Mouse (Mus musculus) gastrocnemius, adult 2 months (tissue): ENCODE data around the gene Tbxas1. TPM values are rescaled to one million over a fixed set of nuclear protein-coding genes. Genes with fewer than 3 reads are reported as not detected.
A peak's percentile ranks its signal among the peaks of the same experiment; 100 is the strongest.

Experiments used
- DNase-seq: peaks from one replicate; pipeline ENCODE4 v3.0.0; 2022
- H3K27ac ChIP-seq: fragments of 200-600 bp; 2 replicates; pipeline ENCODE4 v1.8.1; 2022; ENCODE audit warnings: mild to moderate bottlenecking
- H3K4me3 ChIP-seq: fragments of 200-600 bp; 2 replicates; pipeline ENCODE4 v1.8.1; 2022; ENCODE audit warnings: mild to moderate bottlenecking, moderate library complexity
- CTCF ChIP-seq: fragments of 200-600 bp; IDR thresholded peaks from 2 replicates; pipeline ENCODE4 v1.8.1; 2022; ENCODE audit warnings: antibody characterized with exemption, mild to moderate bottlenecking, moderate library complexity
- intact Hi-C: fragments of 180-260 bp; cut with DNase I; formaldehyde crosslinking; loops from one replicate; pipeline ENCODE4 v1.15.1; 2025
- total RNA-seq, 2 experiments: library from RNA; stranded (reverse); gene quantifications; 2 replicates each; pipeline ENCODE4 v1.2.3; 2021

Gene Tbxas1
- total RNA-seq, 2 experiments from 2014 or later, result 0.64 to 0.79 TPM

DNA sequence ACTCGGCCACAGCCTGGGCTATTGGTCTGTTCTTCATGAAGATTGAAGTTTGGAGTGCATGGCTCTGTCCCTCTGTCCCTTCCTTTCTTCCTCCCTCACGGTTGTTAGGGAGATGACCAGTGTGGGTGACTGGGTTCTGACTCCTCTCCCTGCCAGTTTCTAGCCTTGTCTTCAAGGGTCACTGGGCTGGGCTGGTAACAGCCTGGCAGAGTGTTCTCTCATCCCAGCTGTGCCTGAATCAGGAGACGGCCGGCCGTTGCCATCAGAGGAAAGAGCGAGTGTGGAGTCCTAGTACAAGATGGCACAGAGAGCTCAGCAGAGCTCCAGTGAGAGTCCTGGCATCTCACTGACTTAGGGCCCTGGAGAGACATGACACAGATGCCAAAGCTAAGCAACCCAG lies 33.2 kb downstream of the Tbxas1 start:
- no peak overlapping the region for H3K4me3 ChIP-seq
- no peak for TF ChIP-seq CTCF
- intact Hi-C loops, result no loop called here
- DNase-seq, result no peak
- H3K27ac ChIP-seq, result no peak overlapping the region

DNA sequence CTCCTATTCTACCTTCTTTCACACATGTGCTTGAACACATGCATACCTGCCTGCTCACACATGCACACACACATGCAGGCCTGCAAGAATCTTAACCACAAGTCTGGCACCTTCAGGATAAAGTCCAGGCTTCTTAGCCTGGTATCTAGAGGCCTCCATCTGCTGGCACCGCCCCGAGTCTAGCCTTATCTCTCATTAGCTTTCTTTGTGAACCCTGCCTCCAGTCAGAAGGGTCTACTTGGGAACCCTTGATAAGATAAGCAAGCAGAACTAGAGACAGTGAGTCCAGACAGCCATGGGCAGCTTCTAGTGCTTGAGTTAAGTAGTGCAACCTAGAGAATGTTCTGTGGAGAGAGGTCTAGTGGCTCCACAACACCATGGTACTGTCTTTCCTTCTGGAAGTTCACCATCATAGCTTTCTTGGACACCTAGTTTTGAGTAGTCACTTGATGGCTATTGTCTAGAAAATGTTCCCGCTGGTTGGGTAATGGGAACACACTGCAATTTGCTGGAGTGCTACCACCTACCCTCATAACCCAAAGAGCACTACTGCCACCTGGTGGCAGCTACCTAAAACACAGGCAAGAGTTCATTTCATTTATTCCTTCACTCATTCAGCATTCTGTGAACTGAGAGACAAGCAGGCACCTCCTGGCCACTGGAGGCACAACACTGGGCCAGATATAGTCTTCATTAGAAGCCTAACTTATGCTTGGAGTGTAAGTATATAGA lies 35.8 kb downstream of the Tbxas1 start:
- H3K4me3 ChIP-seq, result no peak overlapping the region
- intact Hi-C loops, result loop anchor here (1.0 to 2.0 kb wide), 3 partner anchors 36 to 256 kb away; partner anchors contain the start of gene Tbxas1
- TF ChIP-seq CTCF, result peak; percentile 94
- peak; percentile 72 for DNase-seq
- no peak overlapping the region for H3K27ac ChIP-seq

DNA sequence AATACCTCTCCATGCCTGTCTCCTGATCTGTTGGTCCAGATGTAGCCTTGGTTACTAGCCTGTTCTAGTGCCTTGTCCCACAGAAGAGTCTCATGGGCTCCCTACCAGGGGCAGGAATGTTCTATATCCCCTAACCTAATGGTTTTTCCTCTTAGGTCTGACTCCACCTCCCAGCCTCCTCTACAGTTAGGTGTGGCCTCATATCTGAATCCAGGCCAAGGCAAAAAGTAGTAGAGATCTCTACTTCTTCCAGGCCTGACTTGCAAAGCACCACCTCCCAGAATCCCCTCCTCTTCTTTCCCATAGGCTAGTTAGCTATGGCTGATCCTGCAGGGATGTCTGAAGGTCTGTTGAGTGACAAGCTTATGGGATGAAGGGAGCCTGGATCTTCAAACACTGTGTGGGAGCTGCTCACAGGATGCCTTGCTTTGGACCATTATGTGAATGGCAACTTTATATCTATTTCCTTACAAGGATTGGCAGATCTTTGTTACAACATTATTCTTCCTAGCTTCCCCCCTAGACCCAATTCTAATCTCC lies 37.0 kb downstream of the Tbxas1 start:
- no peak for TF ChIP-seq CTCF
- no peak for DNase-seq
- H3K27ac ChIP-seq, result no peak overlapping the region
- no peak overlapping the region for H3K4me3 ChIP-seq
- intact Hi-C loops, result no loop called here

DNA sequence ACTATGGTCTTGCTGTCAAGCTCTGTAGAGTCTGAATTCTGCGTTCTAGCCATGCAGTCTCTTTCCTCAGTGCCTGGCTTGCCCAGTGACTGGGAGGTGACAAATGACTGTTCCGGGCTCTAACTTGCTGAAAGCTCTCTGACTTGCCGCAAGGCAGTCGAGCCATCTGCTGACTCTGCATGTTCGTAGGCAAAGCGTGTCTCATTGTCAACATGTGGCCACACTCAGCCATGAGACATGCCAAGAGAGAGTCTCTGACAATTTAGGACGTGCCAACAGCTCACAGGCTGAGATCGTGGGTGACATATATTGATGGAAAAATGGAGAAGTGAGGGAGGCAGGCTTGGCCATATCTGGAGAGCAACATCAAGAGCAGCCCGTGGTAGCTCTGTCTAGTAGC lies 37.6 kb downstream of the Tbxas1 start:
- intact Hi-C loops, result no loop called here
- DNase-seq, result no peak
- TF ChIP-seq CTCF, result no peak
- Histone ChIP-seq H3K4me3 (no peak overlapping the region), H3K27ac (no peak overlapping the region)

DNA sequence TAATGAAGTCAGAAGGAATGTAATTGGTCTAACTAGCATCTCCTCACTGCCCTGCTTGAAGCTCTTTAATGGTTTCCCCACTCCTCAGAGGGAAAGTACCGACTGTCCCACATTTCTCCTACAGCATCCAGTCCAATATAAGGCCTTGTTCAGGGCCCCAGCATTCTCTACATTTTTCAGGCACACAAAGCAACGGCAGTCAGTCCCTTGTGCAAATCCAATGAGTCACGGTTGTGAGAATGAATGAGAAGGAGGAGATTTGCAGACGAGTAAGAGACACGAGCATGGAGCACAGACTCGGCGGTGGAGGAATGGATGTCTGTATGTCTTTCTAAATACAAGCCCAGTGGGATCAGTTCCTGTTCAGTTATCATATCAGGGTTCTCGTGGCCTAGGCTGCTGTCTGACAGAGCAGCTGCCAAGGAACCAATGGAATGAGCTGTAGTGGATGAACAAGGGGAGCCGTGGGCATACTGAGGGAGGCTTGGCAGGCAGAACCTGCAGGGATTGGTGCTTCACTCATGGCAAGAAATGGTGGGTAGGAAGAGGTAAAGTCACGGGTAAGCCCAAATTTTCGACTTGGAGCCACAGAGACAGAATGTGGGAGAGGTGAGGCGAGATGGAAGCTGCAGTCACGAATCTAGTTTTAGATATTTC lies 38.3 kb downstream of the Tbxas1 start:
- H3K4me3 ChIP-seq, result no peak overlapping the region
- no peak for TF ChIP-seq CTCF
- no peak overlapping the region for H3K27ac ChIP-seq
- DNase-seq, result no peak
- intact Hi-C loops, result no loop called here

DNA sequence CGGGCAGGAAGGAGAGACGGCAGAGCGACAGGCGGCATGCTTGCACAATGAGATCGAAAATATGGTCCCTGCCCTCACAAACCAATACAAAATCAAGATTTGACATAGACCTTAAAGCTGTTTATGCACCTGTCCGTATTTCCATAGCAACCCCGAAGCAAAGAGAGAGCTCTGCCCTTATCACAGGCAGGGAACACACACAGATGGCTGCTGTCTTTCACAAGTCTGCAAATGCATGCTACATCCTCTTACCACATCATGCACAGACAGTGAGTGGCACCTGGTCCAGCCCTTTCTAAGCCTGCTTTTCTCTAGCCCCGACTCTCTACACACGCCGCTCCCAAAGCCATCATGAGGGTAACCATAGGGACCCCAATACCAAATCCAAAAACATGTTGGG lies 39.0 kb downstream of the Tbxas1 start:
- no peak for TF ChIP-seq CTCF
- DNase-seq, result no peak
- Histone ChIP-seq H3K27ac (no peak overlapping the region), H3K4me3 (no peak overlapping the region)
- intact Hi-C loops, result no loop called here

DNA sequence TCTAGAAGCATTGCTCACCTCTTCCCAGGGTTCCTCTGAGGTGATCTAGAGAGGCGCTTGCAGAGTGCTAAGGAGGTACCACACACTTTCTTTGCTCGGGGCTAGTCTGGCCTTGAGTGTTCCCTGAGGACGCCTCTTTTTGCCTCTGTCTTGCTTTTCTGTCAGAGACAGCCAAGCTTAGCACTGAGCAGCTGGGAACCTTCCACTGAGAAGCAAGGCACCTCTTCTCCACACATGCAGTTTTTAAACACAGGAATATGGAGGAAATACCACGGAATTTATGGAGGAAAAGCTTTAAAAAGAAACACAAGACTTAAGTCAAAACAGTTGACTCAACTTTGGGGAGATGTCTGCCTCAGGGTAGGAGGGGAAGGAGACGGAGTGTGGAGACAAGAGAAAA lies 40.6 kb downstream of the Tbxas1 start:
- Histone ChIP-seq H3K4me3 (no peak overlapping the region), H3K27ac (no peak overlapping the region)
- no peak for TF ChIP-seq CTCF
- intact Hi-C loops, result no loop called here
- DNase-seq, result no peak

DNA sequence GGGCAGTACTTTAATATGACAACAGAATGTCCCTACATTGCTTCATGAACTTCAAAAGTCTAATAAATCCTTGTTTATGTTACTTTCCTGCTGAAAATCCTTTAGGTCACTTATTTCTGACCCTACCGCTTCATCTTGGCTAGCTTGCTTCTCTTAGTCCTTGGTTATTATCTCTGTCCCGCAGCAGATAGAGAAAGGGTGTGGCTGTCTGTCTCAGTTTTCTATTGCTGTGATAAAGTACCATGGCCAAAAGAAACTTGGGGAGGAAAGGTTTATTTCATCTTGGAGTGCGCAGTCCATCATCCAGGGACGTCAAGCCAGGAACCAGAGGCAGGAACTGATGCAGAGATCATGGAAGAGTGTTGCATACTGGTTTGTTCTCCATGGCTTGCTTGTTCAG lies 41.4 kb downstream of the Tbxas1 start:
- DNase-seq, result no peak
- no peak for TF ChIP-seq CTCF
- intact Hi-C loops, result no loop called here

DNA sequence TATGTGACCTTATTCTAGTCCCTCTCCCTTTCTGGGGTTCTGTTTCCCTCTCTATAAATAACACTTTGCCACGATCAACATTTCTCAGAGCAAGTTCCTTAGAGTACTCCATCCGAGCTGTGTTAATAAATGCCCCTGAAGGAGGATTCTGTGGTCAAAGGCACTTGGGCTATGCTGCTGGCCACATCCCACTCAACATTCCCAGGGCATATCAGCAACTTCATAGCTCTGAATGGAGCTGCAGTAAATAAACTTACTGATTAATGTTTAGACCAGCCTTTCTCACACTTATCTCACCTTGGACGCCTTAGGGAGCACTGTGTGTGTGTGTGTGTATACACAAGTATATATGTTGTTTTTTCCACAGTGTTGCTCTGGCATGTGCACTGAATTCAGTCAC lies 42.2 kb downstream of the Tbxas1 start:
- no peak overlapping the region for H3K27ac ChIP-seq
- intact Hi-C loops, result no loop called here
- no peak for DNase-seq
- no peak overlapping the region for H3K4me3 ChIP-seq
- TF ChIP-seq CTCF, result no peak

More for the DNA sequence above, 41.4 kb downstream of the Tbxas1 start:
- Histone ChIP-seq H3K27ac (no peak overlapping the region), H3K4me3 (no peak overlapping the region)

DNA sequence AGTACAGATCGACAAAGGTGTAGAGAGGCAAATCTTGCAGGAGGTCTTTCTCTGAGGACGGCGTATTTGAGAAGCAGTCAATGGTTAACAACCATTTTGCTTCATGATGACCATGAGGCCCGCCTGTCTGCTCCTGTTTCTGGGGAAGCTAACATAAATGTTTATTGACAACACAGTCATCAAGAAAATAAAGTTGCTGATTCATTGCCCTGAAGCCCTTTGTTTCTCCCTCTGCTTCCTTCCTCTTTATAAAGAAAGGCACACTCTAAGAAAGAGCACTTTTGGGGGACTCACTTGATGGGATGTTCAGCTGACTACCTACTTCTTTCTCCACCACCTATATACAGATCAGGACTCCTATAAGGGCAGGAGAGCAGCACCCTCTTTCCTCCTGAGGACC lies 43.5 kb downstream of the Tbxas1 start:
- TF ChIP-seq CTCF, result no peak
- H3K27ac ChIP-seq, result no peak overlapping the region
- peak overlapping the region; percentile 37 for H3K4me3 ChIP-seq
- intact Hi-C loops, result no loop called here
- DNase-seq, result no peak

DNA sequence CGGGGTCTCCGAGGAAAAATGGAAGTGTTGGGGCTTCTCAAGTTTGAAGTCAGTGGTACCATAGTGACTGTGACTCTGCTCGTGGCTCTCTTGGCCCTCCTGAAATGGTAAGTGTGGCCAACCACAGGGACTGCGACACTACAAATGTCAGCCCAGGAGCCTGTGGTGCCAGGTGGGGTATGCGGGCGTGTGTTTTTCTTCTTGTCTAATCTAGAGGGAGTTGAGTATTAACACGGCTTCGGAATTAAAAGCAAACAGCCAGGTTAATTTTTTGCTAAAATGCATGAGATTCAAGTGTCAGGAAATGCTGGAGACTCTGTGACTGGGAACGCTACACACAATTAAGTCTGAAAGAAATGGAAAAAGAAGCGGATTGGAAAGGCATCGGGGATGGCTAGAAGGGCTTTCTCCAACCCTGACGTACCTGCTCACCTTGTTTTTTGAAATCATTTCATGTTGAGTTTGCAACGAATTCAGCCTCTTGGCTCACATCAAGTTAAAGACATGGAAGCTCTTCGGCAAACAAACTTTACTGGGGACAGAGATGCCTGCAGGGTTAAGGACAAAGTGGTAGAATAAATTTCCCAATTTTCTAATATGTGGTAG lies 44.0 kb downstream of the Tbxas1 start:
- Histone ChIP-seq H3K27ac (no peak overlapping the region), H3K4me3 (peak overlapping the region; percentile 37)
- intact Hi-C loops, result no loop called here
- no peak for DNase-seq
- no peak for TF ChIP-seq CTCF

DNA sequence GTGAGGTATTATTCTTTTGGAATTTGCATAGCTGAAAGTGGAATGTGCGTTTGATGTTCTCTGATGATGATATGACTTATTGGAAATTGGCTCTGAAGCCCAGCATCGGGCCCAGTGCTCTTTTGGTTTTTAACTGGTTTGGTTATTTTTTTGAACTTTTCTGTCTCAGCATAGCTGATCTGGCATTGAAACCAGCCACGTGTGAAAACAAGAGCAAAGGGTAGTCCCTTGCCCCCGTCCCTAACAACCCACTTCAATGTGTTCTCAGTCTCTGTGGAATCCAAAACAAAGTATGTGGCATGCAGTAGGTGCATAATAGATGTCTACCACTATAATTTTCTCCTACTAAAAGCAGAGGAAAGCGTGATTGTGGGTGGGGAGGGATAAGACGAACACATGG lies 44.9 kb downstream of the Tbxas1 start:
- no peak for TF ChIP-seq CTCF
- Histone ChIP-seq H3K4me3 (no peak overlapping the region), H3K27ac (no peak overlapping the region)
- intact Hi-C loops, result no loop called here
- no peak for DNase-seq

DNA sequence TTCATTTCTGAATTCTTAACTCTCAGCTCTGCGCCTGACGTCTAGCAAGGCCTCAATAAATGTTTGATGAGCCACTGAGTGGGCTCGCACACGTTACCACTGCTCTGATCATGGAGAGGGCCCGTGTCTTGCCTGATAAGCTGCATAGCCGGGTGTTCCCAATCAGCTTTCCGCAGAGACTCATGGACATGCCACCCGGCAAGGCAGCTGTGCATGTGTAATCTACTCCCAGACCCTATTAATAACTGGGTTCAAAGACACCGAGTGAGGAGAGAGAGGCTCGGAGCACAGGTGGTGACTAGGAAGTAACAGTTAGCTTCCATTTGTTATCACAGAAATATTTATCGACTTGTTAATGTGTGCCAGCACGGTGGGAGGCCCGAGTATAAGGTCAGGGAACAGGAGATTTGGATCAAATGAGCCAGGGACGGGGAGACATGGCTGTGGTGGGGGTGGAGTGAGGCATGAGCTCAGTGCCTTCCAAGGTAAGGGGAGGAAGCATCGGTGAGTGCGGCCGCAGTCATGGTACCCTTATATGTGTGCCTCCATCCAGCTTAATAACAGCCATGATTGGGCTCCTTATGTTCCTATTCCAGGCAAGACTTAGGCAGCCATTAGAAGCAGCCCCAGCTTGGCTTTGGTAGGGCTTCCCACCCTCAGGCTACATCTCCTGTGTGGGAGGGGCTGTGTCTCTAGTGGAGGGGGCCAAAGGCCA lies 46.0 kb downstream of the Tbxas1 start:
- Histone ChIP-seq H3K27ac (no peak overlapping the region), H3K4me3 (no peak overlapping the region)
- TF ChIP-seq CTCF, result no peak
- no peak for DNase-seq
- intact Hi-C loops, result no loop called here
